Mouse (Mus musculus): Measurements from ENCODE around the gene Arl8b. TPM values are rescaled to one million over a fixed set of nuclear protein-coding genes. Genes with fewer than 3 reads are reported as not detected.

Gene Arl8b
- polyA plus RNA-seq, 1 experiment from 2014 or later = 83.5 TPM

GRCm38 (mm10) chr6:108871251-108871650 is 88.4 kb downstream of the Arl8b start:
- H3K4me3 ChIP-seq (replicated peaks) = no peak overlapping the region
- no peak for ATAC-seq
- H3K27ac ChIP-seq = no peak overlapping the region
- H3K9ac ChIP-seq (replicated peaks) = no peak overlapping the region
- no peaks in the 10 kb centered on the region for H3K27me3 ChIP-seq
- no peak overlapping the region for H3K4me2 ChIP-seq (replicated peaks)
- H3K4me1 ChIP-seq (replicated peaks) = peaks cover 11% of the 10 kb centered on the region; the same call in 1 of the 2 replicates
- H3K36me3 ChIP-seq = no peaks in the 10 kb centered on the region
- H3K9me3 ChIP-seq = no peaks in the 10 kb centered on the region
- 93% methylated on average over 4 of the region's 4 CpGs for WGBS

Other genes with a start within 250 kb of the Arl8b start
- 3.3 and 3.4 TPM in 2 replicates for gene Bhlhe40, start 122.5 kb upstream of the Arl8b start, polyA plus RNA-seq (2015; fragmentation: Nextera tagmentation; extraction: Ambion mirVana)
- 5.0 and 6.6 TPM in 2 replicates for gene Edem1, start 45.5 kb downstream of the Arl8b start, polyA plus RNA-seq (2015; fragmentation: Nextera tagmentation; extraction: Ambion mirVana)